Mouse (Mus musculus): ENCODE data around the gene Ubn2. TPM values are rescaled to one million over a fixed set of nuclear protein-coding genes. Genes with fewer than 3 reads are reported as not detected.
A peak's percentile ranks its signal among the peaks of the same experiment; 100 is the strongest.

The Ubn2 gene
- total and polyA plus RNA-seq, 3 experiments = 12.1 to 39.4 (median 16.0) TPM

DNA sequence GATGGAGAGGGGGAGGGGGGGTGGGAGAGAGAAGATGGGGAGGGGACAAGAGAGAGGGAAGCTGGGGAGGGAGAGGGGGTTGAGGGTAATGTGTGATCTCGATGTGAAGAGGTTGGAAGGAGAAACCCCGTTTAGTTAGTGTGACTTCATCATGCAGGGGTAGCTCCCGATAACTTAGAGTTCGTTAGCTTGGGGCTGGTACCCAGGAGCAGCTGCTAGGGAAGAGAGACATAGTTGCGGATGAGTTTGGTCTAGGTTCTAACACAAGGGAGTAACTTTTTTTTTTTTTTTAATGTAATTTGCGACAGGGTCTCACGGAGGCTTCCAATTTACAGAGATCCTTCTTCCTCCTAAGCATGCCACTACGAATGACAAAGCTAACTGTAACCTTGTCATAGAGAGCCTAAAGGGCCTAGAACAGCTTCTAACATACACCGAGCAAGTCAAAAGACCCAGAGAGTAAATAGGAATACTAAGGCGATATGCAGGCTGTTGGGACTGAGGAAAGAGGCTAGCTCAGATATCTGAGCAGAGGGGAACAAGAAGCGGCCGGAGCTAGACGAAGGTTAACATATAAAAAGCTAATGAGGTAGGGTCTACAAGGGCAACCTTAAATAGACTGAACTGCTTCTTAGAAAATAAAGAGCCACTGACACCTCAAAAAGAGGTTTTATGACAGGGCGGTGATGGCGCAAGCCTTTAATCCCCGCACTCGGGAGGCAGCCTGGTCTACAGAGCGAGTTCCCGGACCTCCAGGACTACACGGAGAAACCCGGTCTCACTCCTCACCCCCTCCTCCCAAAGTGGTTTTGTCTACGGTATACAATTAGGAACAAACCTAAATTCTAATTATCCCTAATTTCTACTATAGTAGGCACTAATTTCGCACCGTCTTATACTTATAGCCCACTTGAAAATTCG, 99.0 kb downstream of the Ubn2 start:
- Histone ChIP-seq H3K36me3 (ENCODE audit: control insufficient read depth in 1 of 2, insufficient read depth in 2 of 2, low read length in 2 of 2) (peaks cover 0 to 12% of the 10 kb centered on the region in 2 experiments; a peak in 2 of 4 replicates), H3K9me3 (replicated peaks; ENCODE audit: insufficient read depth, low read length) (no peaks in the 10 kb centered on the region), H3K27ac (ENCODE audit: control insufficient read depth, low read depth, low read length) (peak overlapping the region; percentile 87), H3K9ac (ENCODE audit: control insufficient read depth, low read depth, low read length, poor library complexity, severe bottlenecking) (peak overlapping the region; percentile 89), H3K27me3 (ENCODE audit: control insufficient read depth in 1 of 2, insufficient read depth in 2 of 2, low read length in 2 of 2) (no peaks in the 10 kb centered on the region), H3K4me1 (ENCODE audit: control insufficient read depth in 1 of 2, insufficient read depth in 2 of 2, low read length in 2 of 2) (peaks cover 3 to 6% of the 10 kb centered on the region in 2 experiments), H3K4me3 (ENCODE audit: control insufficient read depth in 1 of 2, insufficient read depth in 1 of 2, low read depth in 2 of 2, low read length in 2 of 2) (peak overlapping the region; percentile 73 to 74), H3K79me2 (ENCODE audit: control insufficient read depth, insufficient read depth, low read length, poor library complexity) (peaks cover 9% of the 10 kb centered on the region; the same call in 1 of the 2 replicates)
- DNase-seq (ENCODE audit: low read depth, low spot score) = peak; percentile 74
- no peak; the same call in 1 of the 2 replicates for TF ChIP-seq MYB (IDR thresholded peaks at IDR 0.05; ENCODE audit: low read depth, low read length)
- no peak; the same call in 1 of the 2 replicates for TF ChIP-seq RCOR1 (IDR thresholded peaks at IDR 0.05; ENCODE audit: low read depth, low read length)
- TF ChIP-seq POLR2AphosphoS5 (IDR thresholded peaks at IDR 0.05; ENCODE audit: borderline replicate concordance, low read depth, low read length) = no peak
- TF ChIP-seq NELFE (IDR thresholded peaks at IDR 0.05; ENCODE audit: low read depth, low read length) = peak; percentile 55
- TF ChIP-seq GATA1 (IDR thresholded peaks at IDR 0.05; ENCODE audit: low read depth, low read length) = no peak
- no peak for TF ChIP-seq USF2 (IDR thresholded peaks at IDR 0.05; ENCODE audit: borderline replicate concordance in 1 of 2, insufficient read depth in 1 of 2, low read depth in 1 of 2, low read length in 2 of 2)
- TF ChIP-seq KAT2A (conservative IDR thresholded peaks at IDR 0.05; ENCODE audit: low read depth, low read length) = no peak
- no peak for TF ChIP-seq SMC3 (IDR thresholded peaks at IDR 0.05; ENCODE audit: low read depth, low read length)
- TF ChIP-seq MAFK (IDR thresholded peaks at IDR 0.05; ENCODE audit: borderline replicate concordance, low read depth, low read length) = no peak
- TF ChIP-seq MEF2A (IDR thresholded peaks at IDR 0.05; ENCODE audit: extremely low read depth, insufficient replicate concordance, low read depth, low read length, poor library complexity, severe bottlenecking) = no peak
- TF ChIP-seq EP300 (IDR thresholded peaks at IDR 0.05; ENCODE audit: low read depth in 1 of 2, low read length in 2 of 2) = peak in 1 of 2 experiments; percentile 27; a peak in 1 of 4 replicates
- TF ChIP-seq POLR2A (IDR thresholded peaks at IDR 0.05; ENCODE audit: control insufficient read depth in 1 of 2, insufficient read depth in 1 of 2, low read depth in 1 of 2, low read length in 2 of 2, poor library complexity in 1 of 2) = peak in 1 of 2 experiments; percentile 11; a peak in 1 of 4 replicates
- peak; percentile 54 for TF ChIP-seq ZNF384 (IDR thresholded peaks at IDR 0.05; ENCODE audit: low read depth, low read length)
- TF ChIP-seq E2F4 (IDR thresholded peaks at IDR 0.05; ENCODE audit: borderline replicate concordance, low read depth, low read length) = no peak
- no peak for TF ChIP-seq ELF1 (IDR thresholded peaks at IDR 0.05; ENCODE audit: low read depth, low read length)
- TF ChIP-seq MYC (IDR thresholded peaks at IDR 0.05; ENCODE audit: low read depth, low read length) = peak; percentile 27; the same call in 1 of the 2 replicates
- peak; percentile 49; the same call in 1 of the 2 replicates for TF ChIP-seq MAX (IDR thresholded peaks at IDR 0.05; ENCODE audit: low read length)
- peak; percentile 13; the same call in 1 of the 2 replicates for TF ChIP-seq CHD1 (IDR thresholded peaks at IDR 0.05; ENCODE audit: low read depth, low read length)
- TF ChIP-seq TAL1 (IDR thresholded peaks at IDR 0.05; ENCODE audit: low read length) = no peak
- 0 out of 2 replicates have a peak, but pooled peaks have one; percentile 15 for TF ChIP-seq TCF12 (IDR thresholded peaks at IDR 0.05; ENCODE audit: low read depth, low read length)
- TF ChIP-seq SIN3A (IDR thresholded peaks at IDR 0.05; ENCODE audit: low read length) = 0 out of 2 replicates have a peak, but pooled peaks have one; percentile 23
- no peak for TF ChIP-seq ZKSCAN1 (IDR thresholded peaks at IDR 0.05; ENCODE audit: low read depth, low read length)
- TF ChIP-seq CTCF (IDR thresholded peaks at IDR 0.05 in 2 of 3, conservative IDR thresholded peaks at IDR 0.05 in 1 of 3; ENCODE audit: control insufficient read depth in 1 of 3, insufficient read depth in 1 of 3, low read depth in 2 of 3, low read length in 3 of 3, poor library complexity in 1 of 3, severe bottlenecking in 1 of 3) = no peak
- TF ChIP-seq POLR2AphosphoS2 (IDR thresholded peaks at IDR 0.05; ENCODE audit: low read length) = no peak
- 0 out of 2 replicates have a peak, but pooled peaks have one; percentile 16 for TF ChIP-seq MXI1 (IDR thresholded peaks at IDR 0.05; ENCODE audit: low read depth, low read length)
- 0 out of 2 replicates have a peak, but pooled peaks have one; percentile 6 for TF ChIP-seq ETS1 (IDR thresholded peaks at IDR 0.05; ENCODE audit: low read depth, low read length)
- TF ChIP-seq CHD2 (IDR thresholded peaks at IDR 0.05; ENCODE audit: low read length) = no peak
- TF ChIP-seq NRF1 (IDR thresholded peaks at IDR 0.05; ENCODE audit: insufficient read depth, low read depth, low read length, poor library complexity, severe bottlenecking) = 0 out of 2 replicates have a peak, but pooled peaks have one; percentile 12
- TF ChIP-seq HCFC1 (IDR thresholded peaks at IDR 0.05; ENCODE audit: low read depth, low read length) = no peak
- no peak for TF ChIP-seq ZMIZ1 (IDR thresholded peaks at IDR 0.05; ENCODE audit: low read depth, low read length)
- no peak for TF ChIP-seq ZC3H11A (IDR thresholded peaks at IDR 0.05; ENCODE audit: low read depth, low read length)
- TF ChIP-seq JUND (IDR thresholded peaks at IDR 0.05; ENCODE audit: low read depth, low read length) = no peak
- no peak for TF ChIP-seq BHLHE40 (IDR thresholded peaks at IDR 0.05; ENCODE audit: borderline replicate concordance, low read depth, low read length)
- peak; percentile 26; the same call in 1 of the 2 replicates for TF ChIP-seq TBP (IDR thresholded peaks at IDR 0.05; ENCODE audit: low read depth, low read length)

All from MEL (cell line).